ENCODE assay signal across 8 mouse cellular contexts in the genomic region with DNA sequence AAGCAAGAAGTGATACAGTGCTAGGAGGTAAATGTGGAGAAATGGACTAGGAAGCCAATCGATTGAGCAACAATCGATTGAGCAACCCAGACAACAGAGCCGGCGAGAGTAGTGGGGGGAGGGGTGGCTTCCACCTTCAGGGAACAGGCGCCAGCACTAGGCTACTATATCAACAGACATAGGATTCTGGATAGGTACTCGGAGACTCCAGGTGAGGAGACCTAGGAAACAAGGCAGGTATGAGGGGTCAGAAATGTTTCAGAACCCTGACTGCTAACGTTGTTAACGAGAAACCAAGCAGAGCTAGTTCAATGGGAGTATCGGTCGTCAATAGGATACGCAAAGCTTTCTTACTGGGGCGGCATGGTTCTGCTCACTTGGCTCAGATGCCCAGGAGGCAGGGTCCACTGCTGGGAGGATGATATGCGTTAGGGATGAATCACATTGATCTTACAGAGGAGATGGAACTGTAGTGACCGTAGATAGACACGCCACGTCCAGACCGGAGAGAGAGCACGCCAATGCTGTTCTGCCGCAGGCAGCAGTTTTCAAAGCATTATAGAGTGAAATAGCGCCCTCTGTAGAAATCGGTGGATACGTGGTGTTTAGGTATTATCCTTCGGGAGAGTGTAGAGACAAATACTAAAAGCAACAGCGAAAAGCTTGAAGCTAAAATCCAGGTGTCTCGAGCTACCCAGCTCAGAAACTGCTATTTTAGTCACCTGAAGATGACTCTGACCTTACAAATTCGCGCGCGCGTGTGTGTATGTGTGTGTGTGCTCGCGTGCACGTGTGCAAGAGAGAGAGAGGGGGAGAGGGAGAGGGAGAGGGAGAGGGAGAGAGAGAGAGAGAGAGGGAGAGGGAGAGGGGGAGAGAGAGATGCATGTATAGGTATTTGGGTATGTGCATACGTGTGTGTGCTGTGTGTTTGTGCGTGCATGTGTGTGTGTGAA. TPM values are rescaled to one million over a fixed set of nuclear protein-coding genes. Genes with fewer than 3 reads are reported as not detected.
A peak's percentile ranks its signal among the peaks of the same experiment; 100 is the strongest.
DNase-seq lines count a peak whose midpoint lies in the region; ATAC-seq lines count a peak whose summit lies in the region.

No protein-coding gene starts in this region.

- intact Hi-C loops in left cerebral cortex, postnatal 10 days (cut with DNase I): loop anchor here (5.0 kb wide), 1 partner anchor 71 kb away; the partner anchor contains the start of gene Sos1

- peak; percentile 86 for DNase-seq in adrenal gland, postnatal 10 days
- DNase-seq in embryo, embryonic 11.5 days (ENCODE audit: low read depth, low spot score): peak; percentile 82
- peak; percentile 50 for DNase-seq in gastrocnemius, postnatal 25 days
- peak; percentile 85 to 86 for DNase-seq in left cerebral cortex, postnatal 10 days (ENCODE audit: extremely low spot score in 1 of 2, low spot score in 2 of 2)
- peak; percentile 81 for DNase-seq in right cerebral cortex, postnatal 14 days
- peak; percentile 88 for DNase-seq in yolk sac, embryonic 10.5 days (ENCODE audit: low spot score)

- ATAC-seq in inflammation-experienced regulatory T-cells, adult 6 months: peak; percentile 92
- ATAC-seq in megakaryocyte progenitor cell, adult 5-6 weeks (replicated peaks; ENCODE audit: poor library complexity): peak; percentile 91

RNA-seq across cellular contexts. Expression of gene Cdkl4, which starts 24.0 kb away (rescaled TPM):
- total RNA-seq in adrenal gland, postnatal 10 days (2021): under 1 TPM; 0.09 to 0.15 TPM
- not detected for total RNA-seq in gastrocnemius, postnatal 25 days (2021)
- 1 to 10 TPM in 1 of 3 experiments, under 1 TPM in 2; 0.79 to 1.3 (median 0.94) TPM for polyA plus RNA-seq in inflammation-experienced regulatory T-cells, adult 6 months (2017; shearing (Covaris generic))
- 10 to 100 TPM; 12.1 to 12.4 TPM for total RNA-seq in left cerebral cortex, postnatal 10 days (2021)
- total RNA-seq in megakaryocyte progenitor cell, adult 5-6 weeks (2015): 0.47 and 0.54 TPM in 2 replicates
- total RNA-seq in megakaryocyte progenitor cell, adult 5-6 weeks (2017): 0.17 and 0.75 TPM in 2 replicates

Comparison
In these comparisons a context has a peak if more than half of its experiments do, and no peak if none do; other contexts are left out.
1. Peak in every context shown above with its lines: DNase-seq and ATAC-seq.
2. RNA of gene Cdkl4, which starts 24.0 kb away (total RNA-seq): 12.1 to 12.4 TPM in left cerebral cortex, postnatal 10 days; 0.17 to 0.75 TPM in megakaryocyte progenitor cell, adult 5-6 weeks, 0.09 to 0.15 TPM in adrenal gland, postnatal 10 days and not detected in gastrocnemius, postnatal 25 days; every median in the first group is over 4 times any median in the second.